Mouse (Mus musculus): ENCODE data around the gene Nipal3. TPM values are rescaled to one million over a fixed set of nuclear protein-coding genes. Genes with fewer than 3 reads are reported as not detected.

Nipal3 gene
- total and polyA plus RNA-seq, 3 experiments = 3.5 to 10.4 TPM; not detected in 1

GRCm38 (mm10) chr4:135505794-135506193 is 11.0 kb upstream of the Nipal3 start:
- Histone ChIP-seq H3K4me1 (ENCODE audit: control insufficient read depth in 1 of 2, insufficient read depth in 2 of 2, low read length in 2 of 2) (peaks cover 0 to 5% of the 10 kb centered on the region in 2 experiments; a peak in 1 of 4 replicates), H3K27ac (ENCODE audit: control insufficient read depth, low read depth, low read length) (no peak overlapping the region)

GRCm38 (mm10) chr4:135501587-135501986 is 6.7 kb upstream of the Nipal3 start:
- no peak overlapping the region for H3K27ac ChIP-seq (ENCODE audit: control insufficient read depth, low read depth, low read length)
- no peak overlapping the region for H3K4me3 ChIP-seq (ENCODE audit: control insufficient read depth in 1 of 2, insufficient read depth in 1 of 2, low read depth in 2 of 2, low read length in 2 of 2)
- no peaks in the 10 kb centered on the region for H3K27me3 ChIP-seq (ENCODE audit: control insufficient read depth in 1 of 2, insufficient read depth in 2 of 2, low read length in 2 of 2)
- DNase-seq (ENCODE audit: low read depth, low spot score) = peak; percentile 53
- peaks cover 0 to 11% of the 10 kb centered on the region in 2 experiments; a peak in 2 of 4 replicates for H3K36me3 ChIP-seq (ENCODE audit: control insufficient read depth in 1 of 2, insufficient read depth in 2 of 2, low read length in 2 of 2)
- H3K9me3 ChIP-seq (replicated peaks; ENCODE audit: insufficient read depth, low read length) = no peaks in the 10 kb centered on the region
- H3K79me2 ChIP-seq (ENCODE audit: control insufficient read depth, insufficient read depth, low read length, poor library complexity) = no peaks in the 10 kb centered on the region
- peaks cover 7 to 20% of the 10 kb centered on the region in 2 experiments for H3K4me1 ChIP-seq (ENCODE audit: control insufficient read depth in 1 of 2, insufficient read depth in 2 of 2, low read length in 2 of 2)
- no peak overlapping the region for H3K9ac ChIP-seq (ENCODE audit: control insufficient read depth, low read depth, low read length, poor library complexity, severe bottlenecking)
- TF ChIP-seq CTCF (IDR thresholded peaks at IDR 0.05 in 2 of 3, conservative IDR thresholded peaks at IDR 0.05 in 1 of 3; ENCODE audit: control insufficient read depth in 1 of 3, insufficient read depth in 1 of 3, low read depth in 2 of 3, low read length in 3 of 3, poor library complexity in 1 of 3, severe bottlenecking in 1 of 3) = no peak
- no peak for TF ChIP-seq ETS1 (IDR thresholded peaks at IDR 0.05; ENCODE audit: low read depth, low read length)
- TF ChIP-seq ZNF384 (IDR thresholded peaks at IDR 0.05; ENCODE audit: low read depth, low read length) = peak; percentile 48; the same call in 1 of the 2 replicates
- TF ChIP-seq USF2 (IDR thresholded peaks at IDR 0.05; ENCODE audit: borderline replicate concordance in 1 of 2, insufficient read depth in 1 of 2, low read depth in 1 of 2, low read length in 2 of 2) = no peak

More at GRCm38 (mm10) chr4:135505794-135506193, 11.0 kb upstream of the Nipal3 start:
- Histone ChIP-seq H3K36me3 (ENCODE audit: control insufficient read depth in 1 of 2, insufficient read depth in 2 of 2, low read length in 2 of 2) (peaks cover 0 to 2% of the 10 kb centered on the region in 2 experiments; a peak in 1 of 4 replicates), H3K4me3 (ENCODE audit: control insufficient read depth in 1 of 2, insufficient read depth in 1 of 2, low read depth in 2 of 2, low read length in 2 of 2) (no peak overlapping the region), H3K9ac (ENCODE audit: control insufficient read depth, low read depth, low read length, poor library complexity, severe bottlenecking) (no peak overlapping the region), H3K79me2 (ENCODE audit: control insufficient read depth, insufficient read depth, low read length, poor library complexity) (no peaks in the 10 kb centered on the region), H3K27me3 (ENCODE audit: control insufficient read depth in 1 of 2, insufficient read depth in 2 of 2, low read length in 2 of 2) (no peaks in the 10 kb centered on the region), H3K9me3 (replicated peaks; ENCODE audit: insufficient read depth, low read length) (no peaks in the 10 kb centered on the region)
- no peak for TF ChIP-seq MAX (IDR thresholded peaks at IDR 0.05; ENCODE audit: low read length)
- TF ChIP-seq E2F4 (IDR thresholded peaks at IDR 0.05; ENCODE audit: borderline replicate concordance, low read depth, low read length) = no peak
- no peak for TF ChIP-seq GATA1 (IDR thresholded peaks at IDR 0.05; ENCODE audit: low read depth, low read length)
- TF ChIP-seq CTCF (IDR thresholded peaks at IDR 0.05 in 2 of 3, conservative IDR thresholded peaks at IDR 0.05 in 1 of 3; ENCODE audit: control insufficient read depth in 1 of 3, insufficient read depth in 1 of 3, low read depth in 2 of 3, low read length in 3 of 3, poor library complexity in 1 of 3, severe bottlenecking in 1 of 3) = no peak
- TF ChIP-seq ZKSCAN1 (IDR thresholded peaks at IDR 0.05; ENCODE audit: low read depth, low read length) = no peak
- TF ChIP-seq NRF1 (IDR thresholded peaks at IDR 0.05; ENCODE audit: insufficient read depth, low read depth, low read length, poor library complexity, severe bottlenecking) = no peak
- TF ChIP-seq ZC3H11A (IDR thresholded peaks at IDR 0.05; ENCODE audit: low read depth, low read length) = no peak
- no peak for TF ChIP-seq UBTF (IDR thresholded peaks at IDR 0.05; ENCODE audit: borderline replicate concordance, insufficient read depth, low read depth, low read length)
- no peak for TF ChIP-seq POLR2AphosphoS2 (IDR thresholded peaks at IDR 0.05; ENCODE audit: low read length)
- no peak for DNase-seq (ENCODE audit: low read depth, low spot score)

GRCm38 (mm10) chr4:135499831-135500230 is 5.0 kb upstream of the Nipal3 start:
- Histone ChIP-seq H3K27ac (ENCODE audit: control insufficient read depth, low read depth, low read length) (peak overlapping the region; percentile 2; the same call in 1 of the 2 replicates), H3K4me3 (ENCODE audit: control insufficient read depth in 1 of 2, insufficient read depth in 1 of 2, low read depth in 2 of 2, low read length in 2 of 2) (peak overlapping the region in 1 of 2 experiments; percentile 38; a peak in 1 of 4 replicates), H3K27me3 (ENCODE audit: control insufficient read depth in 1 of 2, insufficient read depth in 2 of 2, low read length in 2 of 2) (no peaks in the 10 kb centered on the region), H3K9me3 (replicated peaks; ENCODE audit: insufficient read depth, low read length) (no peaks in the 10 kb centered on the region), H3K79me2 (ENCODE audit: control insufficient read depth, insufficient read depth, low read length, poor library complexity) (no peaks in the 10 kb centered on the region; the same call in 1 of the 2 replicates), H3K4me1 (ENCODE audit: control insufficient read depth in 1 of 2, insufficient read depth in 2 of 2, low read length in 2 of 2) (peaks cover 7 to 25% of the 10 kb centered on the region in 2 experiments), H3K9ac (ENCODE audit: control insufficient read depth, low read depth, low read length, poor library complexity, severe bottlenecking) (no peak overlapping the region), H3K36me3 (ENCODE audit: control insufficient read depth in 1 of 2, insufficient read depth in 2 of 2, low read length in 2 of 2) (peaks cover 0 to 11% of the 10 kb centered on the region in 2 experiments; a peak in 2 of 4 replicates)
- DNase-seq (ENCODE audit: low read depth, low spot score) = peak; percentile 56
- no peak for TF ChIP-seq MAX (IDR thresholded peaks at IDR 0.05; ENCODE audit: low read length)
- TF ChIP-seq HCFC1 (IDR thresholded peaks at IDR 0.05; ENCODE audit: low read depth, low read length) = no peak
- TF ChIP-seq MYB (IDR thresholded peaks at IDR 0.05; ENCODE audit: low read depth, low read length) = no peak
- TF ChIP-seq EP300 (IDR thresholded peaks at IDR 0.05; ENCODE audit: low read depth in 1 of 2, low read length in 2 of 2) = 0 out of 4 replicates have a peak, but pooled peaks of 1 of the 2 experiments have one; percentile 7
- no peak for TF ChIP-seq USF1 (IDR thresholded peaks at IDR 0.05; ENCODE audit: low read depth, low read length)
- peak; percentile 13; the same call in 1 of the 2 replicates for TF ChIP-seq ELF1 (IDR thresholded peaks at IDR 0.05; ENCODE audit: low read depth, low read length)
- TF ChIP-seq RCOR1 (IDR thresholded peaks at IDR 0.05; ENCODE audit: low read depth, low read length) = no peak
- no peak for TF ChIP-seq ZKSCAN1 (IDR thresholded peaks at IDR 0.05; ENCODE audit: low read depth, low read length)
